Mouse (Mus musculus): ENCODE results near the gene Pbrm1. TPM values are rescaled to one million over a fixed set of nuclear protein-coding genes. Genes with fewer than 3 reads are reported as not detected.

Pbrm1 gene
- polyA plus RNA-seq, 2 experiments, result 29.5 to 88.5 TPM

DNA sequence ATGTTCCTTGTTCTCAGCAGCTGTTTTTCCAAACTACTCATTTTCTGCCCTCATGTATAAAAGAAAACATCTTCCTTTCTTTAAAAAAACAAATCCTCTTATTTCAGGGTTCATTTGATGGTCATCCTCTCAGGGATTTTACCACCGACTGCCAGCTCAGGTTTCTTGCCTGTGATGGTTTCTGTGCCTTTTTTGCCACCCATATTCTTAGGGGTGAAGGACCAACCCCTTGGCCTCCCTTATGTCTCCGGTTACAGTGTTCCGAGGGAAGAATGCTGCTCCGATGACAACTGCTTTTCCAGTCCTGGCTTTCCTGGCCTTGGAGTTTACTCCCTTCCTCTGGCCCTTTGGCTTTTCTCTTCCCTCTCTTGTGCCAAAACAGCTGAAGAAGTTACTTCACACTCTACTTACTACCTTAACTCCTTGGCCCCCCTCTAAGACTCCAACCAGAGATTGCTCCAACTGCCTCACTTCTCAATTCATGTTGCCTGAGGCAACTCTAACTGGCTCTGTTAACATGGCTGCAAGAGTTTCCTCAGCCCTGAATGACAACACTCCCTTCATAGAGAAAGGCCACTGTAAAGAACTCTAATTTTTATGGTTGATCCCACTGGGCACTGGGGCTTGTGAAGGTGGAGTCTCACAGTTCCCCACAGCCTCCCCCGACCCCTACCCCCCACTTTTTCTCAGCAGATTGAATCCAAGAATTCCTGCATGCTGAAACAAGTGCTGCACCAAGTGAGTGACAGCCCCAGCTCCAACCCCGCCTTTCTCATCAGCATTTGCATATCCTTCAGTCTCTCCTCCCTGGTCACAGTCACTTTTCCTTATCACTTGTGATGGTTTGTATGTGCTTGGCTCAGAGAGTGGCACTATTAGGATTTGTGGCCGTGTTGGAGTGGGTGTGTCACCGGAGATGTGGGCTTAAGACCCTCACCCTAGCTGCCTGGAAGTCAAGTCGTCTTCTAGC lies 106.5 kb downstream of the Pbrm1 start:
- TF ChIP-seq POLR2A (IDR thresholded peaks at IDR 0.05; ENCODE audit: borderline replicate concordance, extremely low read depth, insufficient read depth, insufficient read length), result no peak
- H3K9ac ChIP-seq (ENCODE audit: low read depth, low read length, severe bottlenecking), result 0 out of 2 replicates have a peak overlapping the region, but pooled peaks have one; percentile 25
- ATAC-seq (ENCODE audit: low FRiP score, low read depth), result no peak
- H3K4me2 ChIP-seq (replicated peaks; ENCODE audit: low read depth, low read length, severe bottlenecking), result no peak overlapping the region; the same call in 1 of the 2 replicates
- H3K4me3 ChIP-seq (replicated peaks; ENCODE audit: low read length), result 0 out of 2 replicates have a peak overlapping the region, but pooled peaks have one; percentile 2
- peak overlapping the region; percentile 78 for H3K27ac ChIP-seq (replicated peaks; ENCODE audit: low read depth, low read length)
- peaks cover 25% of the 10 kb centered on the region for H3K36me3 ChIP-seq (ENCODE audit: control insufficient read depth, insufficient read depth, low read length)
- no peaks in the 10 kb centered on the region for H3K27me3 ChIP-seq (ENCODE audit: control insufficient read depth, insufficient read depth, low read length)
- DNase-seq (ENCODE audit: low spot score), result peak; percentile 46
- no peaks in the 10 kb centered on the region for H3K9me3 ChIP-seq (ENCODE audit: control insufficient read depth, low read length)
- H3K4me1 ChIP-seq (ENCODE audit: control insufficient read depth, insufficient read depth, low read length), result peaks cover 23% of the 10 kb centered on the region
- 49% methylated on average over 9 of the region's 9 CpGs for WGBS

DNA sequence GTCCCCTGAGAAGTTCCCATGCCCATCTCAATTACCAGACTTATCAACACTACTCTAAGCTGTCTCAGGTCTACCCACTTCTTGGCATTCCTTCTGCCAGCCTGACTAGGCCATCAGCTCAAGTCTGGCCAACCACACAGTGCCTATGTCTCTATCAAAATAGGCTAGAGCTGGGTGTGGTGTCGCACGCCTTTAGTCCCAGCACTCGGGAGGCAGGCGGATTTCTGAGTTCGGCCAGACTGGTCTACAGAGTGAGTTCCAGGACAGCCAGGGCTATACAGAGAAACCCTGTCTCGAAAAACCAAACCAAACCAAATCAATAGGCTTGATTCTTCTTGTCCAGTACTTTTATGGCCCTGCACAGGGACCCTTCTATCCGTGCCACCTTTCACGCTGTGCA lies 107.9 kb downstream of the Pbrm1 start:
- TF ChIP-seq POLR2A (IDR thresholded peaks at IDR 0.05; ENCODE audit: borderline replicate concordance, extremely low read depth, insufficient read depth, insufficient read length), result no peak
- H3K4me2 ChIP-seq (replicated peaks; ENCODE audit: low read depth, low read length, severe bottlenecking), result no peak overlapping the region
- no peaks in the 10 kb centered on the region for H3K27me3 ChIP-seq (ENCODE audit: control insufficient read depth, insufficient read depth, low read length)
- DNase-seq (ENCODE audit: low spot score) (no peak), ATAC-seq (ENCODE audit: low FRiP score, low read depth) (no peak)
- H3K36me3 ChIP-seq (ENCODE audit: control insufficient read depth, insufficient read depth, low read length), result peaks cover 16% of the 10 kb centered on the region
- H3K27ac ChIP-seq (replicated peaks; ENCODE audit: low read depth, low read length), result no peak overlapping the region
- H3K9me3 ChIP-seq (ENCODE audit: control insufficient read depth, low read length), result no peaks in the 10 kb centered on the region
- H3K4me3 ChIP-seq (replicated peaks; ENCODE audit: low read length), result no peak overlapping the region
- peaks cover 26% of the 10 kb centered on the region for H3K4me1 ChIP-seq (ENCODE audit: control insufficient read depth, insufficient read depth, low read length)
- H3K9ac ChIP-seq (ENCODE audit: low read depth, low read length, severe bottlenecking), result no peak overlapping the region
- WGBS, result 91% methylated on average over 8 of the region's 8 CpGs

DNA sequence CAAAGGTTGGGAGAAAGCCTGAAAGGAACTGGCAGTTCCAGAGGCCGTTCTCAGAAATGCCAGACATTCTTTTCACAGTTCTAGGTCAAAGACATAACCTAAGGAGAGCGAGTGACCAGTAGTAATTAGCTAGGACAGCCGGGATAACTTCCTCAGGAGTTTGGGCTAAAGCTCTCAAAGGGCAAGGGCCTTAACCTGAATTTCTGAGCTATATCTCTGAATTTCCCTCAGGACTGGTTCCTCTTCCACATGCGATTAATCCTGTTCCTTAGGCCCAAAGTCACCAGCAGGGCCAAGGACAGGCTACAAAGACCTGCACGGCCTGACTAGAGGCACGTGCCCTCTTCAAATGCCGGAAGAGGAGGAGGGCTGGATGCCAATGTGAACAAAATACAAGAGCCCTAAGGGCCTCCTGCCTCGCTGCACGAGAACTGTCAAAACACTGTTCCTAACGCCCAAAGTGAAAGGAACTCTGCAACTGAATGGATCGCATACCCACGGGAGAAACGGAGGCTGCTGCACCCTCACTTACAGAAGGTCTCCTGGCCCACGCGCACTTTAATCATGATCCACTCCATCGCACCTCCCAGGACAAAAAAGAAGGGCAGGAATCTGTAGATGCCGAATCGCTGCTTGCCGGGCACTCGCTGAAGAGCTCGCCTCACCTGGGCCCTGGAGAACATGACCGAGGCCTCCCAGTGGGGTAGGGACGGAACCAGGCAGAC lies 109.3 kb downstream of the Pbrm1 start:
- DNase-seq (ENCODE audit: low spot score) (peak; percentile 29), ATAC-seq (ENCODE audit: low FRiP score, low read depth) (no peak)
- H3K27ac ChIP-seq (replicated peaks; ENCODE audit: low read depth, low read length), result peak overlapping the region; percentile 68
- no peak for TF ChIP-seq POLR2A (IDR thresholded peaks at IDR 0.05; ENCODE audit: borderline replicate concordance, extremely low read depth, insufficient read depth, insufficient read length)
- no peaks in the 10 kb centered on the region for H3K27me3 ChIP-seq (ENCODE audit: control insufficient read depth, insufficient read depth, low read length)
- under 1% methylated on average over 23 of the region's 23 CpGs for WGBS
- H3K4me1 ChIP-seq (ENCODE audit: control insufficient read depth, insufficient read depth, low read length), result peaks cover 41% of the 10 kb centered on the region
- no peaks in the 10 kb centered on the region for H3K9me3 ChIP-seq (ENCODE audit: control insufficient read depth, low read length)
- peak overlapping the region; percentile 72 for H3K9ac ChIP-seq (ENCODE audit: low read depth, low read length, severe bottlenecking)
- peaks cover 5% of the 10 kb centered on the region for H3K36me3 ChIP-seq (ENCODE audit: control insufficient read depth, insufficient read depth, low read length)
- H3K4me3 ChIP-seq (replicated peaks; ENCODE audit: low read length), result peak overlapping the region; percentile 77
- peak overlapping the region; percentile 86 for H3K4me2 ChIP-seq (replicated peaks; ENCODE audit: low read depth, low read length, severe bottlenecking)

DNA sequence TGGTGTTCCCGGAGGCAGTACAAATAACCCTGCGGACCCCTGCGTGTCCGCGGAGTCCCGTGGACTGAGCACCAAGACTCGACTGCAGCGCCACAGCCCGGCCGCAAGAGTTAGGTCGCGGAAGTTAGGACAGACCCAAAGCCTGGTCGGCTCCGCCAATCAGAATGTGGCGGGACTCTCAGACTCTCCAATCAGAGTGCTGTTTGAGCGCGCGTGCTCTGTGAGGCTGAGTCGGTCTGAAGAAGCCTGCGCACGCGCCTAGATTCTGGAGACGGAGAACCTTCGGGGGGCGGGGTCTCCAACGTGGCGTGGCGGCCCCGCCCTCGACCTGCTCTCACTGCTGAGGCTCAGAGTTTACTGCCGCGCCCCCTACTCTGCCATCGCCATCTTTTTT lies 109.9 kb downstream of the Pbrm1 start, which contains the start of gene Smim4:
Gene Smim4, minus strand, starts transcription at position 131 of the 394 bp plus-strand sequence.
- 0% methylated on average over 33 of the region's 33 CpGs for WGBS
- Histone ChIP-seq H3K36me3 (ENCODE audit: control insufficient read depth, insufficient read depth, low read length) (peaks cover 3% of the 10 kb centered on the region; the same call in 1 of the 2 replicates), H3K4me1 (ENCODE audit: control insufficient read depth, insufficient read depth, low read length) (peaks cover 46% of the 10 kb centered on the region), H3K27me3 (ENCODE audit: control insufficient read depth, insufficient read depth, low read length) (no peaks in the 10 kb centered on the region), H3K4me2 (replicated peaks; ENCODE audit: low read depth, low read length, severe bottlenecking) (peak within 1 kb of the TSS; percentile 86), H3K9ac (ENCODE audit: low read depth, low read length, severe bottlenecking) (peak within 1 kb of the TSS; percentile 72), H3K9me3 (ENCODE audit: control insufficient read depth, low read length) (no peaks in the 10 kb centered on the region), H3K27ac (replicated peaks; ENCODE audit: low read depth, low read length) (peak within 1 kb of the TSS; percentile 68), H3K4me3 (replicated peaks; ENCODE audit: low read length) (peak within 1 kb of the TSS; percentile 77)
- ATAC-seq (ENCODE audit: low FRiP score, low read depth) (peak; percentile 94), DNase-seq (ENCODE audit: low spot score) (peak; percentile 100)
- peak; percentile 96; the same call in 1 of the 2 replicates for TF ChIP-seq POLR2A (IDR thresholded peaks at IDR 0.05; ENCODE audit: borderline replicate concordance, extremely low read depth, insufficient read depth, insufficient read length)
